Mouse (Mus musculus): Measurements from ENCODE around the gene Etfrf1.

GRCm38 (mm10) chr6:145173781-145174191 lies 37.1 kb upstream of the Etfrf1 start:
- TF ChIP-seq CTCF (IDR thresholded peaks at IDR 0.05; ENCODE audit: low read depth) (no peak), EP300 (optimal IDR thresholded peaks at IDR 0.05) (no peak)

Data from stomach, postnatal 0 days (tissue).